Mouse (Mus musculus) neural tube, embryonic 15.5 days (tissue): ENCODE results near the gene Slc7a14. TPM values are rescaled to one million over a fixed set of nuclear protein-coding genes. Genes with fewer than 3 reads are reported as not detected.

Experiments
- ATAC-seq: fragments of 200-750 bp; cut with Nextera tagmentation; 2 replicates; pipeline ENCODE4 v1.8.0; 2017; ENCODE audit warnings: mild to moderate bottlenecking, moderate TSS enrichment, moderate library complexity; ENCODE audit not compliant: low FRiP score
- H3K27ac ChIP-seq: fragments of 300-500 bp; sonication (generic); replicated peaks from 2 replicates; pipeline ENCODE4 v1.5.1; 2015; ENCODE audit warnings: mild to moderate bottlenecking, inconsistent platforms
- H3K27me3 ChIP-seq: fragments of 300-500 bp; sonication (generic); replicated peaks from 2 replicates; pipeline ENCODE4 v1.6.1; 2015; ENCODE audit warnings: inconsistent platforms
- H3K36me3 ChIP-seq: fragments of 300-500 bp; sonication (generic); 2 replicates; pipeline ENCODE4 v1.6.1; 2015; ENCODE audit warnings: inconsistent platforms
- H3K4me1 ChIP-seq: fragments of 300-500 bp; sonication (generic); 2 replicates; pipeline ENCODE4 v1.6.1; 2015; ENCODE audit warnings: inconsistent platforms
- H3K4me2 ChIP-seq: fragments of 300-500 bp; sonication (generic); 2 replicates; pipeline ENCODE4 v1.6.1; 2015; ENCODE audit warnings: inconsistent platforms, mild to moderate bottlenecking, moderate library complexity
- H3K4me3 ChIP-seq: fragments of 300-500 bp; sonication (generic); replicated peaks from 2 replicates; pipeline ENCODE4 v1.5.1; 2015; ENCODE audit warnings: mild to moderate bottlenecking, inconsistent platforms
- H3K9ac ChIP-seq: fragments of 300-500 bp; sonication (generic); replicated peaks from 2 replicates; pipeline ENCODE4 v1.6.1; 2015; ENCODE audit warnings: mild to moderate bottlenecking, inconsistent platforms
- H3K9me3 ChIP-seq: fragments of 300-500 bp; sonication (generic); replicated peaks from 2 replicates; pipeline ENCODE4 v1.6.1; 2016; ENCODE audit warnings: inconsistent platforms
- WGBS: fragments of 180-500 bp; shearing (Covaris S2); methylation state at CpG from one replicate; pipeline ENCODE4 v1.1.7; 2015; ENCODE audit warnings: mixed read lengths; 5-methylcytosine and 5-hydroxymethylcytosine counted together
- polyA plus RNA-seq: library from polyadenylated mRNA; unstranded; fragments of >200 nt; fragmentation: Nextera tagmentation; extraction: Ambion mirVana; gene quantifications from 2 replicates; pipeline ENCODE4 v1.2.1, GENCODE M21; 2015

The Slc7a14 gene
- polyA plus RNA-seq, 1 experiment from 2014 or later = 7.2 TPM

GRCm38 (mm10) chr3:31228487-31228886 lies 81.7 kb downstream of the Slc7a14 start:
- WGBS = 25% methylated on average over 2 of the region's 2 CpGs
- no peak overlapping the region for H3K4me2 ChIP-seq
- no peaks in the 10 kb centered on the region for H3K27me3 ChIP-seq
- H3K4me3 ChIP-seq = no peak overlapping the region
- no peak overlapping the region for H3K9ac ChIP-seq
- H3K27ac ChIP-seq = no peak overlapping the region
- H3K36me3 ChIP-seq = peaks cover 52% of the 10 kb centered on the region
- H3K4me1 ChIP-seq = no peaks in the 10 kb centered on the region
- no peaks in the 10 kb centered on the region for H3K9me3 ChIP-seq
- ATAC-seq = no peak

GRCm38 (mm10) chr3:31223551-31223950 lies 86.6 kb downstream of the Slc7a14 start:
- H3K36me3 ChIP-seq = peaks cover 49% of the 10 kb centered on the region
- no peak for ATAC-seq
- H3K9ac ChIP-seq = no peak overlapping the region
- no peak overlapping the region for H3K4me3 ChIP-seq
- 96% methylated on average over 17 of the region's 17 CpGs for WGBS
- H3K27me3 ChIP-seq = no peaks in the 10 kb centered on the region
- no peak overlapping the region for H3K27ac ChIP-seq
- no peaks in the 10 kb centered on the region for H3K9me3 ChIP-seq
- H3K4me2 ChIP-seq = no peak overlapping the region
- H3K4me1 ChIP-seq = no peaks in the 10 kb centered on the region

- Histone ChIP-seq H3K27me3 (no peaks in the 10 kb centered on the region), H3K36me3 (peaks cover 20% of the 10 kb centered on the region), H3K9ac (no peak overlapping the region), H3K4me3 (no peak overlapping the region), H3K4me1 (no peaks in the 10 kb centered on the region), H3K4me2 (no peak overlapping the region), H3K27ac (no peak overlapping the region), H3K9me3 (no peaks in the 10 kb centered on the region)
- no peak for ATAC-seq
- 89% methylated on average over 4 of the region's 4 CpGs for WGBS
Measured at GRCm38 (mm10) chr3:31220040-31220439, 90.1 kb downstream of the Slc7a14 start.

GRCm38 (mm10) chr3:31219483-31219882 lies 90.7 kb downstream of the Slc7a14 start:
- H3K4me3 ChIP-seq = no peak overlapping the region
- no peaks in the 10 kb centered on the region for H3K27me3 ChIP-seq
- no peak; the same call in 1 of the 2 replicates for ATAC-seq
- H3K4me1 ChIP-seq = no peaks in the 10 kb centered on the region
- H3K9me3 ChIP-seq = no peaks in the 10 kb centered on the region
- no peak overlapping the region for H3K27ac ChIP-seq
- H3K4me2 ChIP-seq = no peak overlapping the region
- peaks cover 20% of the 10 kb centered on the region for H3K36me3 ChIP-seq
- WGBS = 70% methylated on average over 7 of the region's 7 CpGs
- H3K9ac ChIP-seq = no peak overlapping the region

- peaks cover 3% of the 10 kb centered on the region for H3K36me3 ChIP-seq
- H3K9ac ChIP-seq = no peak overlapping the region
- no peak for ATAC-seq
- no peak overlapping the region for H3K27ac ChIP-seq
- H3K27me3 ChIP-seq = no peaks in the 10 kb centered on the region
- peaks cover 13% of the 10 kb centered on the region for H3K4me1 ChIP-seq
- no peaks in the 10 kb centered on the region for H3K9me3 ChIP-seq
- no peak overlapping the region for H3K4me2 ChIP-seq
- WGBS = 84% methylated on average over 10 of the region's 10 CpGs
- no peak overlapping the region for H3K4me3 ChIP-seq
Measured at GRCm38 (mm10) chr3:31217523-31217922, 92.7 kb downstream of the Slc7a14 start.

- H3K4me2 ChIP-seq = no peak overlapping the region
- no peaks in the 10 kb centered on the region; the same call in 1 of the 2 replicates for H3K36me3 ChIP-seq
- 20% methylated on average over 3 of the region's 3 CpGs for WGBS
- H3K27me3 ChIP-seq = no peaks in the 10 kb centered on the region
- peak; percentile 48; the same call in 1 of the 2 replicates for ATAC-seq
- peaks cover 24% of the 10 kb centered on the region for H3K4me1 ChIP-seq
- H3K9ac ChIP-seq = no peak overlapping the region
- peak overlapping the region; percentile 9; the same call in 1 of the 2 replicates for H3K27ac ChIP-seq
- no peak overlapping the region for H3K4me3 ChIP-seq
- H3K9me3 ChIP-seq = no peaks in the 10 kb centered on the region
Measured at GRCm38 (mm10) chr3:31213802-31214201, 96.4 kb downstream of the Slc7a14 start.

- Histone ChIP-seq H3K27me3 (no peaks in the 10 kb centered on the region), H3K9ac (no peak overlapping the region), H3K36me3 (no peaks in the 10 kb centered on the region), H3K4me2 (no peak overlapping the region), H3K4me3 (no peak overlapping the region), H3K27ac (no peak overlapping the region), H3K9me3 (no peaks in the 10 kb centered on the region), H3K4me1 (peaks cover 24% of the 10 kb centered on the region)
- ATAC-seq = peak; percentile 42; the same call in 1 of the 2 replicates
- WGBS = 39% methylated on average over 9 of the region's 9 CpGs
Measured at GRCm38 (mm10) chr3:31212205-31213038, 97.8 kb downstream of the Slc7a14 start.

GRCm38 (mm10) chr3:31209001-31209400 lies 101.2 kb downstream of the Slc7a14 start:
- ATAC-seq = no peak
- Histone ChIP-seq H3K9me3 (no peaks in the 10 kb centered on the region), H3K27me3 (no peaks in the 10 kb centered on the region), H3K27ac (no peak overlapping the region), H3K4me2 (peak overlapping the region; percentile 46), H3K36me3 (no peaks in the 10 kb centered on the region), H3K4me3 (no peak overlapping the region), H3K4me1 (peaks cover 24% of the 10 kb centered on the region), H3K9ac (no peak overlapping the region)
- 7% methylated on average over 19 of the region's 19 CpGs for WGBS

DNA sequence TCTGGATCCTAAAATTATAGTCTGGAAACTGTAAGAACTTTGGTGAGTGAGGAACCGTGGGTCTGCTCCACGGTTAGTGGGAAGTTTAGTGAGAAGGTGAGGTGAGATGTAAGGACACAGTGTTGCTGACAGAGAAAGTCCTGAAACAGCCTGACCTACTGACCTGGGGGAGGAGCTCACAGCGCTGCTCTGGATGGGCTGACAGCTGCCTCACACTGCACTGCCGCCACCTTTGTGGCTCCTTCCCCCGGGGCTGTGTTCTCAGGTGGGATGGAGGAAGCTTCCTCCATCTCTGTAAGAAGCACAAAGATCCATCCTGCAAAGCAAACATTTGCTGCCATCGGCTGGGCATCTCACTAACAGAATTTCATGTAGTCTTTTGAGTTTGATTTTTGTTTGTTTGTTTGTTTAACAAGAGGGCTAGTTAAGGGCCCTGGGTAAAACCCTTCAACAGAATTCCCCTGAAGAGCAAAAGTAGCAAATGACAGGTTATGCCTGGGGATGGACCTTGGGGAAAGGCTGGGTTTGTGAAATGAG lies 101.7 kb downstream of the Slc7a14 start:
- Histone ChIP-seq H3K27me3 (no peaks in the 10 kb centered on the region), H3K9ac (no peak overlapping the region), H3K4me3 (no peak overlapping the region), H3K9me3 (no peaks in the 10 kb centered on the region), H3K27ac (no peak overlapping the region), H3K4me1 (peaks cover 20% of the 10 kb centered on the region), H3K4me2 (no peak overlapping the region), H3K36me3 (no peaks in the 10 kb centered on the region)
- no peak for ATAC-seq
- 16% methylated on average over 6 of the region's 6 CpGs for WGBS

DNA sequence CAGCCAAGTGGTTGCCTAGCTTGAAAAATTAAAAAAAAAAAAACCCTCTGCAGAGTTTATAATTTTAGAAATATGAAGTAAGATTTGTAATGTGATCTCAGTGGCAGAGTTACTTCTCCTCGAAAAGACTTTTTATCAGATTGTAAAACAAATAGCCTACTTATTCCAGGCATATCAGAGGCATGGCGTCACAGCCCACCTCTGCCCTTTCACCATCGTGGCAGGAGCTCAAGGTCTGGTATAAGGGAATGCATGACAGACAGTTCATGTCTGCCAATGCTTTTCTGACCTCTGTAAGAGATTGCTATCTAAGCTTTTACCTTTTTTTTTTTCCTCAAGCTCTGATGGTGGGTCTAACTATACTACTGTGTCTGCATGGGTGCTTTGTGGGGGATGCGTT lies 102.1 kb downstream of the Slc7a14 start:
- H3K4me3 ChIP-seq = no peak overlapping the region
- H3K9me3 ChIP-seq = no peaks in the 10 kb centered on the region
- H3K9ac ChIP-seq = no peak overlapping the region
- no peaks in the 10 kb centered on the region for H3K27me3 ChIP-seq
- no peak overlapping the region for H3K27ac ChIP-seq
- no peaks in the 10 kb centered on the region for H3K36me3 ChIP-seq
- H3K4me1 ChIP-seq = peaks cover 15% of the 10 kb centered on the region
- 65% methylated on average over 4 of the region's 4 CpGs for WGBS
- no peak for ATAC-seq
- no peak overlapping the region for H3K4me2 ChIP-seq

DNA sequence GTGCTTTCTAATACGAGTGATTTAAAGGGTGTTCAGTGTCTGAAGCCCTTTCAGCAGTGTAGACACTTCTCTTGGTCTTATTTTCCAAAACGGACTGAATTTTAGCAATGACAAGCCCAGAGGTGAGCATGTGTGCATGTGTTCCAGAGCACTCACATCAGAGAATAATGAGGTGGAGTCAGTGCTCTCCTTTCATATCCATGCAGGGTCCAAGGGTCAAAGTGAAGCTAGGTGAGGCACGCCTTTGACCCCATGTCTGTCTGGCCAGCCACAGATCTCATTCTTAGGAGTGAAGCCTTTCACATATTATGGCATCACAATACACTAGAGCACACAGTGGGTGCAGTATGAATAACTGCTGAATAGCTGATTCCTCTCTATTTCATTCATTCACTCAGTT lies 105.0 kb downstream of the Slc7a14 start:
- H3K4me1 ChIP-seq = peaks cover 8% of the 10 kb centered on the region
- H3K27me3 ChIP-seq = no peaks in the 10 kb centered on the region
- no peak overlapping the region for H3K9ac ChIP-seq
- 83% methylated on average over 3 of the region's 3 CpGs for WGBS
- H3K36me3 ChIP-seq = no peaks in the 10 kb centered on the region
- no peak overlapping the region for H3K4me3 ChIP-seq
- H3K9me3 ChIP-seq = no peaks in the 10 kb centered on the region
- H3K4me2 ChIP-seq = no peak overlapping the region
- H3K27ac ChIP-seq = no peak overlapping the region
- ATAC-seq = no peak

DNA sequence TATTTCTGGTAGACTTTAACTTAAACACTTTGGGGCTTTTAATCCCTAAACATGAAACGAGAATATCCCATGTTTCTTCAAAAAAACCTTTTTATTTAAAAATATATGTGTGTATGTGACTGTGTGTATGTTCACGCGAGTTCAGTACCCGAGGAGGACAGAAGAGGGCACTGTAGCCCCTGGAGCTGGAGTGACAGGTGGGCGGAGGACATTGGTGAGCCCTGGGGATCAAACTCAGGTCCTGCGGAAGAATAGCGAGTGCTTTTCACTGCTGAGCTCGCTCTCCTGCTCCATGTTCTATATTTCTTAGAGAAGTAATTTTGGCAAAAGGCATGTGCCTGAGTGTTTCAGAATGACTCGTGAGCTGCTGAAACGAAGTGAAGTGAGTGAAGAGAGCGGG lies 106.2 kb downstream of the Slc7a14 start:
- Histone ChIP-seq H3K9ac (no peak overlapping the region), H3K4me2 (no peak overlapping the region), H3K9me3 (no peaks in the 10 kb centered on the region), H3K4me3 (no peak overlapping the region), H3K36me3 (no peaks in the 10 kb centered on the region), H3K4me1 (peaks cover 2% of the 10 kb centered on the region), H3K27ac (no peak overlapping the region), H3K27me3 (no peaks in the 10 kb centered on the region)
- 94% methylated on average over 11 of the region's 11 CpGs for WGBS
- no peak for ATAC-seq
